Mouse (Mus musculus) hindbrain, embryonic 10.5 days (tissue): ENCODE results near the gene Hpca. TPM values are rescaled to one million over a fixed set of nuclear protein-coding genes. Genes with fewer than 3 reads are reported as not detected.
A peak's percentile ranks its signal among the peaks of the same experiment; 100 is the strongest.

Source experiments
- DNase-seq: peaks from one replicate; pipeline ENCODE4 v3.0.0-alpha.2; 2017; ENCODE audit warnings: low spot score
- H3K27ac ChIP-seq: fragments of 300-500 bp; sonication (generic); 2 replicates; pipeline ENCODE4 v1.5.1; 2016; ENCODE audit warnings: mild to moderate bottlenecking, moderate library complexity
- H3K27me3 ChIP-seq: fragments of 300-500 bp; sonication (generic); 2 replicates; pipeline ENCODE4 v1.6.1; 2016; ENCODE audit warnings: mild to moderate bottlenecking; ENCODE audit not compliant: poor library complexity, insufficient read depth, severe bottlenecking
- H3K36me3 ChIP-seq: fragments of 300-500 bp; sonication (generic); 2 replicates; pipeline ENCODE4 v1.6.1; 2016; ENCODE audit warnings: mild to moderate bottlenecking, moderate library complexity
- H3K4me1 ChIP-seq: fragments of 300-500 bp; sonication (generic); replicated peaks from 2 replicates; pipeline ENCODE4 v1.6.1; 2016; ENCODE audit warnings: mild to moderate bottlenecking
- H3K4me3 ChIP-seq: fragments of 300-500 bp; sonication (generic); 2 replicates; pipeline ENCODE4 v1.5.1; 2016; ENCODE audit warnings: mild to moderate bottlenecking, moderate library complexity
- H3K9me3 ChIP-seq: fragments of 300-500 bp; sonication (generic); 2 replicates; pipeline ENCODE4 v1.6.1; 2016; ENCODE audit warnings: mild to moderate bottlenecking, moderate library complexity
- WGBS: fragments of 180-500 bp; shearing (Covaris S2); methylation state at CpG from one replicate; pipeline ENCODE4 v1.1.7; 2016; 5-methylcytosine and 5-hydroxymethylcytosine counted together
- polyA plus RNA-seq: library from polyadenylated mRNA; unstranded; fragments of >200 nt; fragmentation: Nextera tagmentation; extraction: Ambion mirVana; gene quantifications from 2 replicates; pipeline ENCODE4 v1.2.1, GENCODE M21; 2016

Gene Hpca
- polyA plus RNA-seq, 1 experiment from 2014 or later: 4.7 TPM

GRCm38 (mm10) chr4:129143509-129143908 is 21.7 kb upstream of the Hpca start:
- no peak for DNase-seq
- Histone ChIP-seq H3K4me1 (peaks cover 25% of the 10 kb centered on the region), H3K27me3 (peaks cover 15% of the 10 kb centered on the region)

GRCm38 (mm10) chr4:129142439-129143045 is 20.7 kb upstream of the Hpca start:
- no peak overlapping the region for H3K4me3 ChIP-seq
- DNase-seq: no peak
- H3K27ac ChIP-seq: no peak overlapping the region
- peaks cover 25% of the 10 kb centered on the region for H3K27me3 ChIP-seq
- H3K4me1 ChIP-seq: peaks cover 27% of the 10 kb centered on the region
- H3K36me3 ChIP-seq: peaks cover 4% of the 10 kb centered on the region; the same call in 1 of the 2 replicates
- no peaks in the 10 kb centered on the region for H3K9me3 ChIP-seq
- WGBS: 90% methylated on average over 11 of the region's 11 CpGs

More at GRCm38 (mm10) chr4:129143509-129143908, 21.7 kb upstream of the Hpca start:
- Histone ChIP-seq H3K36me3 (peaks cover 12% of the 10 kb centered on the region; the same call in 1 of the 2 replicates), H3K9me3 (no peaks in the 10 kb centered on the region), H3K4me3 (no peak overlapping the region), H3K27ac (no peak overlapping the region)
- 85% methylated on average over 5 of the region's 5 CpGs for WGBS

GRCm38 (mm10) chr4:129141560-129142438 is 20.0 kb upstream of the Hpca start:
- Histone ChIP-seq H3K4me1 (peaks cover 34% of the 10 kb centered on the region), H3K9me3 (no peaks in the 10 kb centered on the region), H3K27me3 (peaks cover 32% of the 10 kb centered on the region), H3K27ac (no peak overlapping the region), H3K36me3 (peaks cover 2% of the 10 kb centered on the region; the same call in 1 of the 2 replicates), H3K4me3 (no peak overlapping the region)
- 81% methylated on average over 17 of the region's 17 CpGs for WGBS
- DNase-seq: no peak

- Histone ChIP-seq H3K36me3 (no peaks in the 10 kb centered on the region; the same call in 1 of the 2 replicates), H3K4me1 (peaks cover 41% of the 10 kb centered on the region), H3K27ac (no peak overlapping the region), H3K9me3 (no peaks in the 10 kb centered on the region), H3K4me3 (no peak overlapping the region), H3K27me3 (peaks cover 41% of the 10 kb centered on the region)
- DNase-seq: no peak
- WGBS: 87% methylated on average over 4 of the region's 4 CpGs
Observed at GRCm38 (mm10) chr4:129140808-129141207, 19.0 kb upstream of the Hpca start.

- Histone ChIP-seq H3K27ac (no peak overlapping the region), H3K9me3 (no peaks in the 10 kb centered on the region), H3K36me3 (no peaks in the 10 kb centered on the region; the same call in 1 of the 2 replicates), H3K4me1 (peaks cover 44% of the 10 kb centered on the region), H3K4me3 (no peak overlapping the region), H3K27me3 (peaks cover 52% of the 10 kb centered on the region)
- WGBS: 87% methylated on average over 5 of the region's 5 CpGs
- no peak for DNase-seq
Observed at GRCm38 (mm10) chr4:129139642-129140041, 17.8 kb upstream of the Hpca start.

GRCm38 (mm10) chr4:129137392-129138321 is 15.8 kb upstream of the Hpca start:
- H3K36me3 ChIP-seq: no peaks in the 10 kb centered on the region
- H3K4me3 ChIP-seq: peak overlapping the region; percentile 68
- no peak for DNase-seq
- H3K9me3 ChIP-seq: no peaks in the 10 kb centered on the region
- 45% methylated on average over 14 of the region's 14 CpGs for WGBS
- H3K27me3 ChIP-seq: peaks cover 58% of the 10 kb centered on the region
- H3K27ac ChIP-seq: 0 out of 2 replicates have a peak overlapping the region, but pooled peaks have one; percentile 78
- peaks cover 39% of the 10 kb centered on the region for H3K4me1 ChIP-seq

- Histone ChIP-seq H3K9me3 (no peaks in the 10 kb centered on the region), H3K27ac (peak within 1 kb of the TSS; percentile 78), H3K27me3 (peaks cover 66% of the 10 kb centered on the region), H3K4me1 (peaks cover 36% of the 10 kb centered on the region), H3K4me3 (peak within 1 kb of the TSS; percentile 68), H3K36me3 (no peaks in the 10 kb centered on the region)
- DNase-seq: no peak
- WGBS: under 1% methylated on average over 78 of the region's 80 CpGs
Observed at GRCm38 (mm10) chr4:129136579-129137391, 14.9 kb upstream of the Hpca start, which contains the start of gene Fndc5. Gene Fndc5, plus strand, starts transcription at chr4:129136999.

- Histone ChIP-seq H3K36me3 (no peaks in the 10 kb centered on the region), H3K9me3 (no peaks in the 10 kb centered on the region), H3K27ac (peak overlapping the region; percentile 78), H3K27me3 (peaks cover 72% of the 10 kb centered on the region), H3K4me3 (peak overlapping the region; percentile 68), H3K4me1 (peaks cover 37% of the 10 kb centered on the region)
- 34% methylated on average over 9 of the region's 9 CpGs for WGBS
- DNase-seq: no peak
Observed at GRCm38 (mm10) chr4:129136189-129136578, 14.3 kb upstream of the Hpca start.

GRCm38 (mm10) chr4:129135637-129136036 is 13.8 kb upstream of the Hpca start:
- no peaks in the 10 kb centered on the region for H3K36me3 ChIP-seq
- peaks cover 77% of the 10 kb centered on the region for H3K27me3 ChIP-seq
- DNase-seq: no peak
- H3K4me1 ChIP-seq: peaks cover 42% of the 10 kb centered on the region
- no peaks in the 10 kb centered on the region for H3K9me3 ChIP-seq
- 60% methylated on average over 2 of the region's 2 CpGs for WGBS
- no peak overlapping the region for H3K4me3 ChIP-seq
- no peak overlapping the region for H3K27ac ChIP-seq

- DNase-seq: peak; percentile 90
- H3K4me3 ChIP-seq: peak overlapping the region; percentile 26; the same call in 1 of the 2 replicates
- H3K27ac ChIP-seq: peak overlapping the region; percentile 17; the same call in 1 of the 2 replicates
- peaks cover 43% of the 10 kb centered on the region for H3K4me1 ChIP-seq
- 10% methylated on average over 15 of the region's 15 CpGs for WGBS
- H3K9me3 ChIP-seq: no peaks in the 10 kb centered on the region
- peaks cover 77% of the 10 kb centered on the region for H3K27me3 ChIP-seq
- no peaks in the 10 kb centered on the region for H3K36me3 ChIP-seq
Observed at GRCm38 (mm10) chr4:129134799-129135585, 13.2 kb upstream of the Hpca start.

- Histone ChIP-seq H3K36me3 (no peaks in the 10 kb centered on the region), H3K27me3 (peaks cover 47% of the 10 kb centered on the region), H3K4me3 (peak overlapping the region; percentile 38), H3K27ac (peak overlapping the region; percentile 69; the same call in 1 of the 2 replicates), H3K9me3 (no peaks in the 10 kb centered on the region), H3K4me1 (peaks cover 49% of the 10 kb centered on the region)
- 4% methylated on average over 17 of the region's 17 CpGs for WGBS
- peak; percentile 50 for DNase-seq
Observed at GRCm38 (mm10) chr4:129130755-129131303, 9.0 kb upstream of the Hpca start.
